Mouse (Mus musculus): ENCODE measurements around the gene Platr17.
"Not testable (repeated sequence)": the region's sequence is repeated elsewhere in the genome, so short reads cannot be mapped to it uniquely, and the experiment has no call there.

- TF ChIP-seq CTCF (IDR thresholded peaks at IDR 0.05; ENCODE audit: insufficient read depth, low read length); POLR2A (IDR thresholded peaks at IDR 0.05; ENCODE audit: borderline replicate concordance, extremely low read depth, low read depth, low read length): not testable (repeated sequence)
These were observed 47.1 kb downstream of the Platr17 start for GRCm38 (mm10) chr17:33952015-33952414.
